Mouse (Mus musculus): ENCODE results near the gene Med27.

DNA sequence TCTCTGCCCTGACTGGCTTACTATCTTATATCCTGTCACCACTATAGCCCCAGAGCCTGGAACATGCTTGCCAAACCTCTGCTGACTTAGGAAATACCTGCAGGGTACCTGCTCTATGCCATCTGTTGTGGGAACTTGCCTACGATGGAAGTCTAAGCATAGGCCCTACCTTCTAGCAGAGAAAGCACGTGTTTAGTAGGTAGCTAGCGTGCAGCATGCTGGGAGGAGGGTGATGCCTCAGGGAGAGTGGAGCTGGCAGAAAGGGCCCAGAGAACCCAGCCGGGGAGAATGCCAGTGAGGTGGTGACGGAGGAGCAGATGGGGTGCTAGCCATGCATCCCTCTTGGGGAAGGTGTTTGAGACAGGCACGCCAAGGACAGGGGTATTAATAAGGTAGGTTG lies 89.8 kb downstream of the Med27 start:
- TF ChIP-seq CTCF (IDR thresholded peaks at IDR 0.05; ENCODE audit: low read depth, low read length) = no peak
- TF ChIP-seq POLR2A (IDR thresholded peaks at IDR 0.05; ENCODE audit: insufficient read depth, low read length) = no peak
